Mouse (Mus musculus): ENCODE measurements at regions not wholly inside any gene's neighbourhood (a gene's known extent, or its start where the extent isn't known, plus 50 kb on each side); places are given as distances from the start of the nearest gene placed in this dataset.
"Not testable (repeated sequence)": the region's sequence is repeated elsewhere in the genome, so short reads cannot be mapped to it uniquely, and the experiment has no call there.

DNA sequence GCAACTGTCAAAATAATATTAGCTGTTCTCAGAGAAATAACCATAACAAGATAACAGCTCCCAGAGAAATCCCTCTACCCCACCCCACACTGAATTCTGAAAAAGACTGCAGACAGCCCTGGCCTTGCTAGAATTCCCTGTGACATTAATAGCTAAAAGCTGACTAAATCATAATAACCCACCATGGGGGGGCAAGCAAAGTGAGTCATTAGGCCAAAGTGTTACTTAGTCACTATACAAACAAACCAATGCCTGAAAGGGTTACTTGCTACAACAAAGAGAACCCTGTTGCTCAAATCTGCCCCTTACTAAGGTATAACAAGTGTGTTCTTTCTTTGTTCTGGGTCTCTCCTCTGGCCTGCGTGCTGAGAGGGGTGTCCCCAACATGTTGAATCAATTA, 609.1 kb upstream of the Ppp6c start:
- Histone ChIP-seq H3K27me3 (ENCODE audit: control insufficient read depth, insufficient read depth, low read length) (no peaks in the 10 kb centered on the region), H3K9ac (replicated peaks; ENCODE audit: low read length) (no peak overlapping the region), H3K27ac (replicated peaks; ENCODE audit: low read depth, low read length) (no peak overlapping the region), H3K4me2 (ENCODE audit: low read depth, low read length) (no peak overlapping the region), H3K9me3 (replicated peaks; ENCODE audit: control insufficient read depth, low read length) (no peaks in the 10 kb centered on the region), H3K4me1 (ENCODE audit: control insufficient read depth, insufficient read depth, low read length) (no peaks in the 10 kb centered on the region), H3K4me3 (ENCODE audit: low read depth, low read length) (no peak overlapping the region), H3K36me3 (replicated peaks; ENCODE audit: control insufficient read depth, insufficient read depth, low read depth, low read length) (no peaks in the 10 kb centered on the region)
- DNase-seq (ENCODE audit: low spot score): no peak
- 44% methylated on average over 1 of the region's 1 CpGs for WGBS
- no peak for ATAC-seq (replicated peaks; ENCODE audit: insufficient number of reproducible peaks, low FRiP score, low TSS enrichment, low read depth)

DNA sequence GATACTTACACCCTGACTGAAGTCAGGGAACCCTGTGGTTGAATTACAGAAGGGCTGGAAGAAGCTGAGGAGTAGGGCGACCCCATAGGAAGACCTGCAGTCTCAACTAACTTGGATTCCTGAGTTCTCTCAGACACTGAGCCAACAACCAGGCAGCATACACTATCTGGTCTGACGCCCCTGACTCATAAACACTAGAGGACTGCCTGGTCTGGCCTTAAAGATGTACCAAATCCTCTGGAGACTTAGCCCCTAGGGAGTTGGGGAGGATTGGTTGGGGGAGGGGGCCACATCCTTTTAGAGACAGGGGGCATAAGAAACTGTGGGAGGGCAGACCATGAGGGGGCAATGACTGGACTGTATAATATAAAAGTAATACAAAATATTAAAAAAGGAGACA, 597.6 kb upstream of the Ppp6c start:
- Histone ChIP-seq H3K27me3 (ENCODE audit: control insufficient read depth, insufficient read depth, low read length) (no peaks in the 10 kb centered on the region), H3K9ac (replicated peaks; ENCODE audit: low read length) (no peak overlapping the region), H3K9me3 (replicated peaks; ENCODE audit: control insufficient read depth, low read length) (no peaks in the 10 kb centered on the region), H3K36me3 (replicated peaks; ENCODE audit: control insufficient read depth, insufficient read depth, low read depth, low read length) (no peaks in the 10 kb centered on the region), H3K4me1 (ENCODE audit: control insufficient read depth, insufficient read depth, low read length) (no peaks in the 10 kb centered on the region), H3K27ac (replicated peaks; ENCODE audit: low read depth, low read length) (no peak overlapping the region), H3K4me2 (ENCODE audit: low read depth, low read length) (no peak overlapping the region), H3K4me3 (ENCODE audit: low read depth, low read length) (no peak overlapping the region)
- no peak for ATAC-seq (replicated peaks; ENCODE audit: insufficient number of reproducible peaks, low FRiP score, low TSS enrichment, low read depth)
- no peak for DNase-seq (ENCODE audit: low spot score)
- 62% methylated on average over 2 of the region's 2 CpGs for WGBS

DNA sequence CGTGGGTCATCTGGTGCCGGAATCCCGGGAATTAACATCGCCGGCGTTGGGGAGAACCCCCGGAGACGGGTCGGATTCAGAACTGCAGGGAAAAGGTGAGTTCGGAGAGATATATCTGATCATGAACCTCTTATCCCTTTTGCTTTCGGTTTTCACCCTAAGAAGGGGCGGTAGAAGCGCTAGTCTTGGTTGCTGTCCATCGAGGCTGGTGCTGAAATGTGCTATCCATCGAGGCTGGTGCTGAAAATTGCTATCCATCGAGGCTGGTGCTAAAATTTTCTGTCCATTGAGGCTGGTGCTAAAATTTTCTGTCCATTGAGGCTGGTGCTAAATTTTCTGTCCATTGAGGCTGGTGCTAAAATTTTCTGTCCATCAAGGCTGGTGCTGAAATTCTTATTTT, 580.4 kb upstream of the Ppp6c start:
- not testable (repeated sequence) for H3K4me2 ChIP-seq (ENCODE audit: low read depth, low read length); H3K4me3 ChIP-seq (ENCODE audit: low read depth, low read length); H3K27ac ChIP-seq (replicated peaks; ENCODE audit: low read depth, low read length); H3K27me3 ChIP-seq (ENCODE audit: control insufficient read depth, insufficient read depth, low read length); ATAC-seq (replicated peaks; ENCODE audit: insufficient number of reproducible peaks, low FRiP score, low TSS enrichment, low read depth); H3K4me1 ChIP-seq (ENCODE audit: control insufficient read depth, insufficient read depth, low read length); H3K9ac ChIP-seq (replicated peaks; ENCODE audit: low read length); H3K9me3 ChIP-seq (replicated peaks; ENCODE audit: control insufficient read depth, low read length); H3K36me3 ChIP-seq (replicated peaks; ENCODE audit: control insufficient read depth, insufficient read depth, low read depth, low read length)
- DNase-seq (ENCODE audit: low spot score): peak; percentile 46
- WGBS: 55% methylated on average over 16 of the region's 16 CpGs

Measured in embryonic facial prominence, embryonic 11.5 days (tissue).